Mouse (Mus musculus) central nervous system, embryonic 14 days (tissue): ENCODE results near the gene Ppy. TPM values are rescaled to one million over a fixed set of nuclear protein-coding genes. Genes with fewer than 3 reads are reported as not detected.

Experiments used
- polyA plus RNA-seq: library from polyadenylated mRNA; depleted of rRNA; stranded (reverse); fragments of >200 nt; gene quantifications from 2 replicates; pipeline ENCODE4 v1.2.3, GENCODE M21; 2012; rRNA removed

Gene Ppy
- polyA plus RNA-seq, result not detected in 2 replicates

DNA sequence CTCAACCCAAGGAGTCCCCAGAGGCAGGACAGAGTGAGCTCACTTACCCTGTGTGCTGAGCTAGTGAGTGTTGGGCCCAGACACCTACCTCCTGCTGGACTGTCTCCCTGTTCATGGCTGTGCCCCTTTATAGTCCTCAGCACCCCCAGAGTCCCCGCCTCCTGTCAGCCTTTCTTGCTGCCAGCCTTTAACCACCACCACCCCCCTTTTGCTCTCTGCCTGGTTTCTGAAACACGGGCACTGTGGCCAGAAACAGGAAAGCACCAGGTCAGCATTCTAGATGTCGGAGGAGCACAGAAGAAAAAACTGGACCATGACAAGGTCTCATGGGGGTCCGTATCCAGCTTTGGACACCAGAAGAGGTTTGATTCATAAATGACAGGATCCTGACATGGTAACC lies at the start of gene Ppy:
Ppy (minus strand) TSS at position 101 of the 400 bp plus-strand sequence.

DNA sequence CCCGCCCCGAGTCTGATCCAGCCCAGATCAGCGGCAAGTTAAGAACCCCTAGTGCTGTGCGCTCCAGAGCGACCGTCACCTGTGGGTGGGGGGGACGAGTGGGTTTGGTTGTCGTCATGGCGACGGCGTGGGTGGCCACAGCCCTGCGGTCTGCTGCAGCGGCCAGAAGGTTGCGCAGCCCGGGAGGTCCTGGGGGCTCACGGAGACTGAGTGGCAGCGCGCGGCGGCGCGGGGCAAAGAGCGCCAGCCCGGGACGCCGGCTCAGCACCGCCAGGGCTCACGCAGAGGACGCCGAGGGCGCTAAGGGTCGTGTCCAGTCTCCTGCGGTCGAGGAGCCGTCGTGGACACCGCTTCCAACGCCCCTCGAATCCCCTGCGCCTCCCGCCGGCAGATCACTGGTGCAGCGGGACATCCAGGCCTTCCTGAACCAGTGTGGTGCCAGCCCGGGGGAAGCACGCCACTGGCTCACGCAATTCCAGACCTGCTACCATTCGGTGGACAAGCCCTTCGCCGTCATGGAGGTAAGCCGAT lies 44.4 kb upstream of the Ppy start, which contains the start of gene Nags:
Nags (plus strand) TSS at position 43 of the 531 bp plus-strand sequence.

DNA sequence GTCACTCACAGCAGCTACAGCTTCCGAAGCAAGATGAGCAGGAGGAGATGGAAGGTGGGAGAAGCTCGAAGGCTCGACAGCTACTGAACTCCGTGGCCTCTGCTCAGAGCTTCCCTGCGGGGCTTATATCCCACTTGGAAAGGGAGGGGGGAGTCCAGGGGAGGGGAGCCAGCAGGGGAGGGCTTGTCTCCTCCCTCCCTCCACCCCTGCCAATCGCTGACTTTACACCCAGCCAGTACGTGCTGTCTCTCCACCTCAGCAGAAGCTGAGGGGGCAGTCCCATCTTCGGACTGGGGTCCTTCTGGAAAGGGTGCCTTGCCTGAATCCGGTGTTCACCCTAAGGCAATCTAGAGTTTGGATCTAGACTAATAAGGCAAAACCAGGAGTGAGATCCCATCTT lies 6.6 kb upstream of the Ppy start, which contains the start of gene Pyy:
Pyy (minus strand) TSS at position 101 of the 400 bp plus-strand sequence.

DNA sequence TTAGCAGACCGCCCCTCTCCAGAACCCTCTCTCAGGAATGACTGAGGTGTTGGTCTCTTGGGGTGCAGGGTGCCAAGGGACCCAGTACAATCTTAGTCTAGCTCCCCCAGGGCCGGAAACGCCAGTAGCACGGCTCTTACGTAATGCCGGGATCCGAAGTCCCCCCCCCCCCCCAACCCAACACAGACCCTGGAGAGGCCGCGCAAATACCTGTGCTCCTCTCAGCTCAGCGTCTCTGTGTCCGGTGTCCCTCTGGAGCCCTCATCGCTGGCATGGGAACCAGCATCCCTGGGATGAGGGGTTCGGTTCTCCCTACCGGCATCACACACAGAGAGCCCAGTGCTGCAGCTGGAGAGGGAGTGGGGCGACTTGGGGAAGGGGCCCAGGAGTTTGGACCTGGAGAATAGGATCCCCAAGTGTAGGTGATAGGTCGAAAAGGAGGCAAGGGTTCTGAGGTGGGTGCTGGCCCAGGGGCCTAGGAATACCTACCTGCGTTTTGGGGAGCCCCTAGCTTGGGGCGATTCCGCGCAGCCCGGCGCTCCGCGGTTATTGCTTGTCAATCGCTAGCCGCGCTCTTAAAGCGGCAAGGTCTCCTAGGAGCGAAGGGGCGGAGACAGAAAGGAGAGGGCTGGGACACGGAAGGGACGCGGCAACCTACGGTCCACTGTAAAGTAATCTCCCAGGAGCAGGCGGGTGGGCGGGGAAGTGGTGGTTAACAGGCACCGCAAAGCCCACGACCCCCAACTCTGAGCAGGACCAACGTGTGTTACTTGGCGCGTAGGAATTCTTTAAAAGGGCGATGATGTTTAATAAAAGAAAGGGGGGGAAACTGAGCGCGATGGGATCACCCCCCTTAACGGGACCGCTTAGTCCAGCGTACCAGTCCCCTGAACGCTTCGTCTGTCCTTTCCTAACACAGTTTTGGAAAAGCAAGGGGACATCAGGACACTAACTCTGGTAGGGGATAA lies 12.9 kb downstream of the Ppy start, which contains the start of gene Mpp2:
Mpp2 (minus strand) TSS at position 585 of the 968 bp plus-strand sequence.

Other genes starting within 250 kb of the Ppy start
- gene Meox1, start 206.9 kb downstream of the Ppy start, polyA plus RNA-seq, result 0.43 and 2.9 TPM in 2 replicates
- gene Sost, start 134.3 kb downstream of the Ppy start, polyA plus RNA-seq, result 0.24 and 0.29 TPM in 2 replicates
- gene Cfap97d1, start 117.0 kb downstream of the Ppy start, polyA plus RNA-seq, result not detected in 2 replicates
- gene Dusp3, start 114.3 kb downstream of the Ppy start, polyA plus RNA-seq, result 10.0 and 12.3 TPM in 2 replicates
- gene Mpp3, start 72.9 kb downstream of the Ppy start, polyA plus RNA-seq, result 43.1 and 46.8 TPM in 2 replicates
- gene Cd300lg, start 59.8 kb downstream of the Ppy start, polyA plus RNA-seq, result 0.06 and 0.20 TPM in 2 replicates
- 36.5 and 39.4 TPM in 2 replicates for gene Mpp2, start 12.8 kb downstream of the Ppy start, polyA plus RNA-seq
- gene Pyy, start 6.5 kb upstream of the Ppy start, polyA plus RNA-seq, result 1.4 and 3.4 TPM in 2 replicates
- gene Nags, start 44.2 kb upstream of the Ppy start, polyA plus RNA-seq, result 0.01 and 0.05 TPM in 2 replicates
- 33.3 and 33.4 TPM in 2 replicates for gene Tmem101, start 55.1 kb upstream of the Ppy start, polyA plus RNA-seq
- gene Lsm12, start 84.0 kb upstream of the Ppy start, polyA plus RNA-seq, result 40.8 and 42.9 TPM in 2 replicates
- 51.2 and 51.4 TPM in 2 replicates for gene G6pc3, start 88.3 kb upstream of the Ppy start, polyA plus RNA-seq
- gene Hdac5, start 128.8 kb upstream of the Ppy start, polyA plus RNA-seq, result 110 and 122 TPM in 2 replicates
- 6.6 and 7.9 TPM in 2 replicates for gene BC030867, start 147.6 kb upstream of the Ppy start, polyA plus RNA-seq
- gene Asb16, start 167.4 kb upstream of the Ppy start, polyA plus RNA-seq, result 0.18 and 0.61 TPM in 2 replicates
- 71.1 and 71.5 TPM in 2 replicates for gene Tmub2, start 183.6 kb upstream of the Ppy start, polyA plus RNA-seq
- gene Atxn7l3, start 195.3 kb upstream of the Ppy start, polyA plus RNA-seq, result 98.9 and 102 TPM in 2 replicates
- 86.7 and 91.9 TPM in 2 replicates for gene Ubtf, start 218.4 kb upstream of the Ppy start, polyA plus RNA-seq